Mouse (Mus musculus) spleen, adult 2 months (tissue): ENCODE measurements around the gene Klf13.

ENCODE experiments used
- CTCF ChIP-seq: fragments of 200-500 bp; IDR thresholded peaks from 2 replicates; pipeline ENCODE4 v1.5.1; 2011; ENCODE audit warnings: mild to moderate bottlenecking, inconsistent platforms; ENCODE audit not compliant: insufficient read depth, insufficient read length, insufficient replicate concordance; ENCODE audit errors: extremely low read depth
- POLR2A ChIP-seq: fragments of 200-500 bp; IDR thresholded peaks from 2 replicates; pipeline ENCODE4 v1.6.1; 2011; ENCODE audit warnings: low read depth, low read length, inconsistent platforms

DNA sequence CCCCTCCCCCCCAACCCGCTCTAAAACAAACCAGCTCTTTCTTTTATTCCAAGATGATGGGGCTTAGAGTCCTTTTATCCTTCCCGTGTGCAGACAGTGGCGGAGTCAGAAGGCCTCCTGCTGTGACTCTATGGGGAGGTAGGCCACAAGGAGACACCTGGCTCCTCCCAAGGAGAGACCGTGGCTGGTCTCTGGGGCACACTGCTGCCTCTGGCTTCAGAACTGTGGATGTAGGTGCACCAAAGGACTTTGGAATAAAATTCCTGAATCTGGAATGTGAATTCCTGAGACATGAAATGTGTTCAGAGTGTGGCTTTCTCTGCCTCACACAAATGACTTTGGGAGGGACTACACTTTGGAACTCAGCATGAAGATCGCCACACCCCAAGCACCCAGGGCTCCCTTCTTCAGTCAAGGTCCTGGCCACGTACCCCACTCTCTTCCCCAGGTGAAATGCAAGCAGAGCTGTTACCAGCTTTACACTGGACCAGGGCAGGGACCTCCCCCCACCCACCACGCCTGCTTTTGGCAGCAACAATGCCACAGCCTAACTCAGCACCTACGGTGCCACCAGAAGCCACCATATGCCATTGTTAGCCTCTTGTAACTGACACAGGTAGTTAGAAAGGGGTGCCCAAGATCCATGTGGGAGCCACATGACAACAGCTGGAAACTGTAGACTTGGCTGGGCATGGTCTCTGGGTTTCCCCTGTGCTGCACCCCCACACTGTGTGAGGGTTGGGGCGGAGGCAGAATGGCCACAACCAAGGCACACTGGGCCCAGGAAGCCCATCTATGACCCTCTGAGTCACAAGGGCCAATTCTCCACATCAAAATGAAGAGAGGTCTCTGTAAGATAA, 49.4 kb downstream of the Klf13 start:
- TF ChIP-seq CTCF (no peak), POLR2A (no peak)
